Comparison of ENCODE assay signal across 9 mouse cellular contexts in genomic region chr10:51590139-51590574, GRCm38 (mm10). TPM values are rescaled to one million over a fixed set of nuclear protein-coding genes. Genes with fewer than 3 reads are reported as not detected.
DNase-seq lines count a peak whose midpoint lies in the region; ATAC-seq and TF ChIP-seq lines count a peak whose summit lies in the region.
"Had no signal": no experiment of that assay in that cellular context is flagged by ENCODE, and none has a peak within 500 bp of the region (broad histone marks: within the 10 kb centered on the region; RNA-seq: fewer than 3 reads in every experiment).

Gene Fam162b, minus strand, starts transcription at chr10:51590517.

- peak within 1 kb of the TSS; percentile 55 for H3K4me2 ChIP-seq in kidney, embryonic 14.5 days (replicated peaks; ENCODE audit: low read depth, low read length)
- H3K4me2 ChIP-seq in forebrain, embryonic 11.5 days (ENCODE audit: low read depth, low read length, severe bottlenecking) = peak within 1 kb of the TSS; percentile 54
- H3K4me2 ChIP-seq in limb, embryonic 14.5 days (replicated peaks; ENCODE audit: low read depth, low read length, severe bottlenecking) = peak within 1 kb of the TSS; percentile 48
- peak within 1 kb of the TSS; percentile 60 for H3K4me2 ChIP-seq in neural tube, embryonic 15.5 days

- no peak for TF ChIP-seq CTCF in layer of hippocampus, adult 2 months (conservative IDR thresholded peaks at IDR 0.05)

- peak within 1 kb of the TSS; percentile 28; the same call in 1 of the 2 replicates for H3K4me3 ChIP-seq in kidney, embryonic 14.5 days (ENCODE audit: low read length)
- H3K4me3 ChIP-seq in forebrain, embryonic 11.5 days (ENCODE audit: low read depth, low read length) = peak within 1 kb of the TSS; percentile 16; the same call in 1 of the 2 replicates
- H3K4me3 ChIP-seq in limb, embryonic 14.5 days (replicated peaks; ENCODE audit: low read length) = peak within 1 kb of the TSS; percentile 22
- peak within 1 kb of the TSS; percentile 26 for H3K4me3 ChIP-seq in neural tube, embryonic 15.5 days (replicated peaks)
- H3K4me3 ChIP-seq in layer of hippocampus, adult 2 months = no peak within 1 kb of the TSS

- peak; percentile 84 for ATAC-seq in kidney, embryonic 14.5 days (ENCODE audit: low FRiP score, low TSS enrichment)
- peak; percentile 56 for ATAC-seq in forebrain, embryonic 11.5 days (replicated peaks; ENCODE audit: low FRiP score)
- peak; percentile 62; the same call in 1 of the 2 replicates for ATAC-seq in limb, embryonic 14.5 days (ENCODE audit: low FRiP score, low read depth)
- ATAC-seq in neural tube, embryonic 15.5 days (ENCODE audit: low FRiP score) = peak; percentile 57; the same call in 1 of the 2 replicates

- 0 out of 2 replicates have a peak within 1 kb of the TSS, but pooled peaks have one; percentile 32 for H3K9ac ChIP-seq in kidney, embryonic 14.5 days (ENCODE audit: low read depth, low read length)
- no peak within 1 kb of the TSS; the same call in 1 of the 2 replicates for H3K9ac ChIP-seq in forebrain, embryonic 11.5 days (ENCODE audit: low read length)
- peak within 1 kb of the TSS; percentile 40; the same call in 1 of the 2 replicates for H3K9ac ChIP-seq in limb, embryonic 14.5 days (ENCODE audit: low read depth, low read length, severe bottlenecking)
- no peak within 1 kb of the TSS for H3K9ac ChIP-seq in neural tube, embryonic 15.5 days (replicated peaks)

- no peaks in the 10 kb centered on the region for H3K4me1 ChIP-seq in kidney, embryonic 14.5 days (ENCODE audit: control insufficient read depth, insufficient read depth, low read length)
- H3K4me1 ChIP-seq in forebrain, embryonic 11.5 days (replicated peaks; ENCODE audit: control insufficient read depth, insufficient read depth, low read length) = no peaks in the 10 kb centered on the region
- no peaks in the 10 kb centered on the region for H3K4me1 ChIP-seq in limb, embryonic 14.5 days (ENCODE audit: control insufficient read depth, insufficient read depth, low read length)
- H3K4me1 ChIP-seq in neural tube, embryonic 15.5 days = peaks cover 6% of the 10 kb centered on the region

- no peak for DNase-seq in kidney, adult 11 months
- peak; percentile 54 for DNase-seq in forebrain, embryonic 11.5 days (ENCODE audit: low spot score)
- DNase-seq in limb, embryonic 14.5 days (ENCODE audit: low spot score) = no peak
- DNase-seq in layer of hippocampus, adult 2 months (ENCODE audit: low spot score in 2 of 2) = no peak
- DNase-seq in right cerebral cortex, postnatal 10 days (ENCODE audit: low spot score in 2 of 2) = no peak
- no peak for DNase-seq in layer of hippocampus, adult 9-10 months (ENCODE audit: low spot score)

- 3% methylated on average over 19 of the region's 19 CpGs for WGBS in kidney, embryonic 14.5 days
- WGBS in forebrain, embryonic 11.5 days = 3% methylated on average over 19 of the region's 19 CpGs
- 9% methylated on average over 14 of the region's 19 CpGs for WGBS in limb, embryonic 14.5 days
- WGBS in neural tube, embryonic 15.5 days = 5% methylated on average over 19 of the region's 19 CpGs

- H3K9me3 ChIP-seq in kidney, embryonic 14.5 days (ENCODE audit: control insufficient read depth, low read length) = no peaks in the 10 kb centered on the region
- H3K9me3 ChIP-seq in forebrain, embryonic 11.5 days (ENCODE audit: control insufficient read depth, low read length) = no peaks in the 10 kb centered on the region
- no peaks in the 10 kb centered on the region for H3K9me3 ChIP-seq in limb, embryonic 14.5 days (ENCODE audit: control insufficient read depth, low read length)
- H3K9me3 ChIP-seq in neural tube, embryonic 15.5 days (replicated peaks) = no peaks in the 10 kb centered on the region
- H3K9me3 ChIP-seq: G1E had no signal

- TF ChIP-seq POLR2A in limb, embryonic 14.5 days (IDR thresholded peaks at IDR 0.05; ENCODE audit: borderline replicate concordance, extremely low read depth, insufficient read depth, insufficient read length) = no peak

- no peak within 1 kb of the TSS for H3K27ac ChIP-seq in kidney, embryonic 14.5 days (ENCODE audit: low read depth, low read length)
- H3K27ac ChIP-seq in forebrain, embryonic 11.5 days (ENCODE audit: low read depth, low read length) = no peak within 1 kb of the TSS
- no peak within 1 kb of the TSS for H3K27ac ChIP-seq in limb, embryonic 14.5 days (replicated peaks; ENCODE audit: low read depth, low read length)
- no peak within 1 kb of the TSS for H3K27ac ChIP-seq in neural tube, embryonic 15.5 days (replicated peaks)
- H3K27ac ChIP-seq in layer of hippocampus, adult 2 months = no peak within 1 kb of the TSS

- no peaks in the 10 kb centered on the region for H3K27me3 ChIP-seq in kidney, embryonic 14.5 days (ENCODE audit: control insufficient read depth, insufficient read depth, low read length)
- H3K27me3 ChIP-seq in forebrain, embryonic 11.5 days (ENCODE audit: control insufficient read depth, insufficient read depth, low read length) = peaks cover 5% of the 10 kb centered on the region; the same call in 1 of the 2 replicates
- H3K27me3 ChIP-seq in limb, embryonic 14.5 days (ENCODE audit: control insufficient read depth, insufficient read depth, low read length) = peaks cover 6% of the 10 kb centered on the region; the same call in 1 of the 2 replicates
- peaks cover 5% of the 10 kb centered on the region for H3K27me3 ChIP-seq in neural tube, embryonic 15.5 days (replicated peaks)

- H3K36me3 ChIP-seq in kidney, embryonic 14.5 days (ENCODE audit: control insufficient read depth, insufficient read depth, low read length) = no peaks in the 10 kb centered on the region
- H3K36me3 ChIP-seq in forebrain, embryonic 11.5 days (ENCODE audit: control insufficient read depth, insufficient read depth, low read length) = no peaks in the 10 kb centered on the region
- H3K36me3 ChIP-seq in limb, embryonic 14.5 days (ENCODE audit: control insufficient read depth, insufficient read depth, low read length) = no peaks in the 10 kb centered on the region
- H3K36me3 ChIP-seq in neural tube, embryonic 15.5 days = no peaks in the 10 kb centered on the region
- H3K36me3 ChIP-seq: G1E had no signal

RNA-seq across cellular contexts. Expression of gene Fam162b, which starts in this region (rescaled TPM):
- polyA plus RNA-seq in kidney, embryonic 14.5 days (2014; fragmentation: Nextera tagmentation; extraction: Ambion mirVana) = 4.6 and 5.6 TPM in 2 replicates
- polyA plus RNA-seq in forebrain, embryonic 11.5 days (2014; fragmentation: Nextera tagmentation; extraction: Ambion mirVana) = 2.5 and 4.1 TPM in 2 replicates
- 1.2 and 1.5 TPM in 2 replicates for polyA plus RNA-seq in limb, embryonic 14.5 days (2012; rRNA removed)
- 2.1 and 2.3 TPM in 2 replicates for polyA plus RNA-seq in limb, embryonic 14.5 days (2014; fragmentation: Nextera tagmentation; extraction: Ambion mirVana)
- polyA plus RNA-seq in neural tube, embryonic 15.5 days (2015; fragmentation: Nextera tagmentation; extraction: Ambion mirVana) = 1.3 and 1.6 TPM in 2 replicates
- not detected for total RNA-seq in layer of hippocampus, adult 2 months (2021)
- total RNA-seq: G1E had no signal
- polyA plus RNA-seq: G1E had no signal

Comparison
In these comparisons a context has a peak if more than half of its experiments do, and no peak if none do; other contexts are left out.
1. H3K9ac ChIP-seq: peak in kidney, embryonic 14.5 days (single experiment) and limb, embryonic 14.5 days (single experiment); none in forebrain, embryonic 11.5 days (single experiment) and neural tube, embryonic 15.5 days (single experiment).
2. Peak in every context shown above with its lines, with median percentiles within 50 percentile points of each other: ATAC-seq and H3K4me2 ChIP-seq.